Mouse (Mus musculus) kidney, adult 2 months (tissue): ENCODE measurements at regions not wholly inside any gene's neighbourhood (a gene's known extent, or its start where the extent isn't known, plus 50 kb on each side); places are given as distances from the start of the nearest gene placed in this dataset.

Source experiments
- CTCF ChIP-seq: fragments of 200-500 bp; conservative IDR thresholded peaks from 2 replicates; pipeline ENCODE4 v1.5.1; 2011; ENCODE audit warnings: low read depth, mild to moderate bottlenecking, control low read depth, low read length, moderate library complexity, mixed read lengths; ENCODE audit not compliant: insufficient read depth, insufficient read length
- POLR2A ChIP-seq: fragments of 200-500 bp; IDR thresholded peaks from one replicate; pipeline ENCODE4 v1.6.1; 2011; ENCODE audit warnings: low read depth, low read length, control low read depth

- no peak for TF ChIP-seq POLR2A
- TF ChIP-seq CTCF, result no peak
These were observed 103.5 kb upstream of the Ado start for GRCm38 (mm10) chr10:67652300-67652699.
